ENCODE assay signal across 8 mouse cellular contexts in the genomic region with DNA sequence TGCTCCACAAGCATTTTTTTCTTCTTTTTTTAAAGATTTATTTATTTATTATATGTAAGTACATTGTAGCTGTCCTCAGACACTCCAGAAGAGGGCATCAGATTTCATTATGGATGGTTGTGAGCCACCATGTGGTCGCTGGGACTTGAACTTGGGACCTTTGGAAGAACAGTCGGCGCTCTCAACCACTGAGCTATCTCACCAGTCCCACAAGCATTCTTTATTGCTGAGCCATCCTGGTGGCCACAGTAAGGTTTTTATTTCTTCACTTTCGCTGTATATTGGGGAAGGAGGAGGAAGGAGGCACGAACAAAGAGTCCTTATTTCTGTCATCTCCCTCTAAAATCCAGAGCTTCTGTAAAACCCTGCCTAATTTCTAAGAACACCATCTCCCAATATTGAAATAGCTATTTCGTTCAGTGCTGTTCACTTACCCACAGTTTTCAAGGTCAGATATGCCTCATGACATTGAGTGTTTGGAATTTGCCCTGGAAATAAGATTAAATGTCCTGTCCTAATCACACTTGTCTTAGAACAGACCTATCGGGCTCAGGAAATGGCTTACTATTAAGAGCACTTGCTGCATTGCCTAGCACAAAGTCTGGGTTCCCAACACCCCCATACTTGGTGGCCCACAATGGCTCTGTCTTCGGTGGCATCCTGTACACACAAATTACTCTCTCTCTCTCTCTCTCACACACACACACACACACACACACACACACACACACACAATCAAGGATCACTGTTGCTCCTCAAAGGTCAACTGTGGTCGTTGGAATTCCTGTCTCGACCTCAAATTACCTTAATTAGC. TPM values are rescaled to one million over a fixed set of nuclear protein-coding genes. Genes with fewer than 3 reads are reported as not detected.
DNase-seq lines count a peak whose midpoint lies in the region; ATAC-seq and TF ChIP-seq lines count a peak whose summit lies in the region.

No protein-coding gene starts in this region.

- H3K4me3 ChIP-seq in testis, adult 2 months (ENCODE audit: control insufficient read depth, low read depth, low read length) = peak overlapping the region; percentile 94
- H3K4me3 ChIP-seq in intestine, embryonic 15.5 days (replicated peaks) = peak overlapping the region; percentile 68
- peak overlapping the region; percentile 99 for H3K4me3 ChIP-seq in neural tube, embryonic 13.5 days

- H3K4me1 ChIP-seq in testis, adult 2 months (ENCODE audit: control insufficient read depth, insufficient read depth, low read length) = peaks cover 10% of the 10 kb centered on the region
- H3K4me1 ChIP-seq in intestine, embryonic 15.5 days (replicated peaks) = peaks cover 14% of the 10 kb centered on the region
- H3K4me1 ChIP-seq in neural tube, embryonic 13.5 days (replicated peaks) = peaks cover 34% of the 10 kb centered on the region

- no peaks in the 10 kb centered on the region for H3K9me3 ChIP-seq in intestine, embryonic 15.5 days
- no peaks in the 10 kb centered on the region for H3K9me3 ChIP-seq in neural tube, embryonic 13.5 days

- H3K9ac ChIP-seq in intestine, embryonic 15.5 days = peak overlapping the region; percentile 52
- H3K9ac ChIP-seq in neural tube, embryonic 13.5 days = peak overlapping the region; percentile 78

- H3K4me2 ChIP-seq in intestine, embryonic 15.5 days (replicated peaks) = peak overlapping the region; percentile 60
- H3K4me2 ChIP-seq in neural tube, embryonic 13.5 days = peak overlapping the region; percentile 74

- no peak for ATAC-seq in intestine, embryonic 15.5 days
- ATAC-seq in neural tube, embryonic 13.5 days (ENCODE audit: low read depth) = 0 out of 2 replicates have a peak, but pooled peaks have one; percentile 4

- no peak for TF ChIP-seq CTCF in testis, adult 2 months (IDR thresholded peaks at IDR 0.05; ENCODE audit: control insufficient read depth, insufficient read depth, insufficient replicate concordance, low read depth, low read length)

- WGBS in intestine, embryonic 15.5 days = 61% methylated on average over 10 of the region's 10 CpGs
- 60% methylated on average over 10 of the region's 10 CpGs for WGBS in neural tube, embryonic 13.5 days

- H3K36me3 ChIP-seq in testis, adult 2 months (ENCODE audit: control insufficient read depth, insufficient read depth, low read length) = peaks cover 8% of the 10 kb centered on the region
- H3K36me3 ChIP-seq in intestine, embryonic 15.5 days = peaks cover 11% of the 10 kb centered on the region
- H3K36me3 ChIP-seq in neural tube, embryonic 13.5 days = peaks cover 22% of the 10 kb centered on the region

- TF ChIP-seq POLR2A in testis, adult 2 months (IDR thresholded peaks at IDR 0.05; ENCODE audit: control insufficient read depth, low read depth, low read length) = no peak

- H3K27ac ChIP-seq in testis, adult 2 months (ENCODE audit: control insufficient read depth, insufficient read depth, low read depth, low read length) = peak overlapping the region; percentile 98
- H3K27ac ChIP-seq in intestine, embryonic 15.5 days = peak overlapping the region; percentile 80
- H3K27ac ChIP-seq in neural tube, embryonic 13.5 days (replicated peaks) = peak overlapping the region; percentile 90

- DNase-seq in cerebellum, adult 11 months = peak; percentile 31
- no peak for DNase-seq in cerebellum, postnatal 36 days
- no peak for DNase-seq in testis, postnatal 10 days (ENCODE audit: low spot score)
- DNase-seq in left cerebral cortex, postnatal 25 days (ENCODE audit: low spot score in 2 of 2) = no peak
- no peak for DNase-seq in cerebellum, postnatal 25 days

- H3K27me3 ChIP-seq in testis, adult 2 months (ENCODE audit: control insufficient read depth, insufficient read depth, low read length) = no peaks in the 10 kb centered on the region
- no peaks in the 10 kb centered on the region for H3K27me3 ChIP-seq in intestine, embryonic 15.5 days (replicated peaks)
- H3K27me3 ChIP-seq in neural tube, embryonic 13.5 days = no peaks in the 10 kb centered on the region

- intact Hi-C loops in left cerebral cortex, postnatal 25 days (cut with DNase I) = no loop called here

RNA-seq across cellular contexts. Expression of gene Rsrp1, which starts 1.1 kb away (rescaled TPM):
- 145 and 148 TPM in 2 replicates for polyA plus RNA-seq in testis, adult 2 months (2012; rRNA removed)
- 450 and 479 TPM in 2 replicates for polyA plus RNA-seq in intestine, embryonic 15.5 days (2015; fragmentation: Nextera tagmentation; extraction: Ambion mirVana)
- 485 and 516 TPM in 2 replicates for polyA plus RNA-seq in neural tube, embryonic 13.5 days (2015; fragmentation: Nextera tagmentation; extraction: Ambion mirVana)
- total RNA-seq in left cerebral cortex, postnatal 25 days (2021) = 100 to 1,000 TPM; 230 to 267 TPM

RNA-seq across cellular contexts. Expression of gene Tmem50a, which starts 7.5 kb away (rescaled TPM):
- polyA plus RNA-seq in testis, adult 2 months (2012; rRNA removed) = 19.5 and 23.0 TPM in 2 replicates
- polyA plus RNA-seq in intestine, embryonic 15.5 days (2015; fragmentation: Nextera tagmentation; extraction: Ambion mirVana) = 146 and 154 TPM in 2 replicates
- polyA plus RNA-seq in neural tube, embryonic 13.5 days (2015; fragmentation: Nextera tagmentation; extraction: Ambion mirVana) = 224 and 230 TPM in 2 replicates
- 100 to 1,000 TPM; 115 to 119 TPM for total RNA-seq in left cerebral cortex, postnatal 25 days (2021)

RNA-seq across cellular contexts. Expression of gene Syf2, which starts 8.4 kb away (rescaled TPM):
- polyA plus RNA-seq in testis, adult 2 months (2012; rRNA removed) = 22.0 and 24.3 TPM in 2 replicates
- 60.0 and 63.7 TPM in 2 replicates for polyA plus RNA-seq in intestine, embryonic 15.5 days (2015; fragmentation: Nextera tagmentation; extraction: Ambion mirVana)
- polyA plus RNA-seq in neural tube, embryonic 13.5 days (2015; fragmentation: Nextera tagmentation; extraction: Ambion mirVana) = 76.8 and 82.1 TPM in 2 replicates
- total RNA-seq in left cerebral cortex, postnatal 25 days (2021) = 10 to 100 TPM; 51.0 to 52.7 TPM

RNA-seq across cellular contexts. Expression of gene Rhd, which starts 58.0 kb away (rescaled TPM):
- 0.97 and 1.6 TPM in 2 replicates for polyA plus RNA-seq in testis, adult 2 months (2012; rRNA removed)
- 7.9 and 8.4 TPM in 2 replicates for polyA plus RNA-seq in intestine, embryonic 15.5 days (2015; fragmentation: Nextera tagmentation; extraction: Ambion mirVana)
- polyA plus RNA-seq in neural tube, embryonic 13.5 days (2015; fragmentation: Nextera tagmentation; extraction: Ambion mirVana) = 1.5 and 2.0 TPM in 2 replicates
- total RNA-seq in left cerebral cortex, postnatal 25 days (2021) = not detected
